Mouse (Mus musculus) adrenal gland, postnatal 36 days (tissue): Measurements from ENCODE around the gene Vsx2. TPM values are rescaled to one million over a fixed set of nuclear protein-coding genes. Genes with fewer than 3 reads are reported as not detected.

Experiments
- DNase-seq, 2 experiments: peaks; one replicate each; pipeline ENCODE4 v3.0.0; 2021; ENCODE audit warnings: mixed read lengths in 1 of 2
- total RNA-seq, 2 experiments: library from RNA; stranded (reverse); gene quantifications; 2 replicates each; pipeline ENCODE4 v1.2.3; 2021

The Vsx2 gene
- total RNA-seq, 2 experiments from 2014 or later = not detected

- DNase-seq = no peak
Observed at GRCm38 (mm10) chr12:84572341-84572720, 2.8 kb downstream of the Vsx2 start.

GRCm38 (mm10) chr12:84573094-84573493 lies 3.5 kb downstream of the Vsx2 start:
- DNase-seq = no peak

GRCm38 (mm10) chr12:84577768-84578439 lies 8.3 kb downstream of the Vsx2 start:
- DNase-seq = no peak

GRCm38 (mm10) chr12:84578440-84578770 lies 8.8 kb downstream of the Vsx2 start:
- peak; percentile 51 to 61 for DNase-seq

- DNase-seq = no peak
Observed at GRCm38 (mm10) chr12:84581285-84581684, 11.7 kb downstream of the Vsx2 start.

GRCm38 (mm10) chr12:84589825-84590761 lies 20.5 kb downstream of the Vsx2 start:
- DNase-seq = peak; percentile 94 to 97

GRCm38 (mm10) chr12:84598324-84598723 lies 28.8 kb downstream of the Vsx2 start:
- DNase-seq = no peak

GRCm38 (mm10) chr12:84604001-84604400 lies 34.4 kb downstream of the Vsx2 start:
- no peak for DNase-seq

- DNase-seq = peak; percentile 25 to 45
Observed at GRCm38 (mm10) chr12:84605860-84606259, 36.3 kb downstream of the Vsx2 start.

GRCm38 (mm10) chr12:84611718-84612117 lies 42.2 kb downstream of the Vsx2 start:
- DNase-seq = no peak

- no peak for DNase-seq
Observed at GRCm38 (mm10) chr12:84612518-84612917, 43.0 kb downstream of the Vsx2 start.

- no peak for DNase-seq
Observed at GRCm38 (mm10) chr12:84614001-84614400, 44.4 kb downstream of the Vsx2 start.

- peak; percentile 68 to 70 for DNase-seq
Observed at GRCm38 (mm10) chr12:84614524-84614923, 45.0 kb downstream of the Vsx2 start.

GRCm38 (mm10) chr12:84616977-84617630 lies 47.5 kb downstream of the Vsx2 start, which contains the start of gene Abcd4:
TSS of gene Abcd4 (minus strand) at chr12:84617413.
- DNase-seq = peak; percentile 96 to 97

GRCm38 (mm10) chr12:84617663-84618062 lies 48.1 kb downstream of the Vsx2 start:
- peak in 1 of 2 experiments; percentile 42 for DNase-seq

GRCm38 (mm10) chr12:84620975-84621374 lies 51.4 kb downstream of the Vsx2 start:
- no peak for DNase-seq

- DNase-seq = no peak
Observed at GRCm38 (mm10) chr12:84624601-84625000, 55.0 kb downstream of the Vsx2 start.

GRCm38 (mm10) chr12:84625116-84625515 lies 55.6 kb downstream of the Vsx2 start:
- no peak for DNase-seq

GRCm38 (mm10) chr12:84631867-84632266 lies 62.3 kb downstream of the Vsx2 start:
- no peak for DNase-seq

- DNase-seq = no peak
Observed at GRCm38 (mm10) chr12:84640253-84640652, 70.7 kb downstream of the Vsx2 start.

GRCm38 (mm10) chr12:84640654-84641053 lies 71.1 kb downstream of the Vsx2 start, which contains the start of gene Vrtn:
TSS of gene Vrtn (plus strand) at chr12:84641019.
- no peak for DNase-seq
